Mouse (Mus musculus): Measurements from ENCODE around the gene BC034090. TPM values are rescaled to one million over a fixed set of nuclear protein-coding genes. Genes with fewer than 3 reads are reported as not detected.

BC034090 gene
- polyA plus RNA-seq, 1 experiment = 0.03 TPM

DNA sequence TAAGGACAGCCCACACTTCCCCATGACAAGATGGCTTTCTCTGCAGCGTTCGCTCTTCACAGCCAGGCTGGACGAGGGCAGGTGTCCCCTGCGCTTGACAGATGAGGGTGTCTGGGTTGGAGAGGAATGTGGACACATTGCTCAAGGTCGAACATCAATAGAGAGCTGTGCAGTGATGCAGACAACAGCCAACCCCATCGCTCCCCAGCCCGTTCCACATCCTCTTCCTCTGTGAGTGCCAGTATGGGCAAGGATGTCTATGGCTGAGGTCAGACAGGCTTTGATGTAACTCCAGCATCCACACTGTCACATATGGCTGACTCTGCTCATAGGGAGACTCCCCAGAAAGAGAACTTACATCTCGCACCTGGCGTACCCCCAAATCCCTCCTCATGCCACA is 10.9 kb downstream of the BC034090 start:
- TF ChIP-seq GATA1 (IDR thresholded peaks at IDR 0.05; ENCODE audit: low read length) = no peak

GRCm38 (mm10) chr1:155232786-155233185 is 11.5 kb downstream of the BC034090 start:
- no peak for TF ChIP-seq GATA1 (IDR thresholded peaks at IDR 0.05; ENCODE audit: low read length)

GRCm38 (mm10) chr1:155232385-155232784 is 11.9 kb downstream of the BC034090 start:
- TF ChIP-seq GATA1 (IDR thresholded peaks at IDR 0.05; ENCODE audit: low read length) = no peak

DNA sequence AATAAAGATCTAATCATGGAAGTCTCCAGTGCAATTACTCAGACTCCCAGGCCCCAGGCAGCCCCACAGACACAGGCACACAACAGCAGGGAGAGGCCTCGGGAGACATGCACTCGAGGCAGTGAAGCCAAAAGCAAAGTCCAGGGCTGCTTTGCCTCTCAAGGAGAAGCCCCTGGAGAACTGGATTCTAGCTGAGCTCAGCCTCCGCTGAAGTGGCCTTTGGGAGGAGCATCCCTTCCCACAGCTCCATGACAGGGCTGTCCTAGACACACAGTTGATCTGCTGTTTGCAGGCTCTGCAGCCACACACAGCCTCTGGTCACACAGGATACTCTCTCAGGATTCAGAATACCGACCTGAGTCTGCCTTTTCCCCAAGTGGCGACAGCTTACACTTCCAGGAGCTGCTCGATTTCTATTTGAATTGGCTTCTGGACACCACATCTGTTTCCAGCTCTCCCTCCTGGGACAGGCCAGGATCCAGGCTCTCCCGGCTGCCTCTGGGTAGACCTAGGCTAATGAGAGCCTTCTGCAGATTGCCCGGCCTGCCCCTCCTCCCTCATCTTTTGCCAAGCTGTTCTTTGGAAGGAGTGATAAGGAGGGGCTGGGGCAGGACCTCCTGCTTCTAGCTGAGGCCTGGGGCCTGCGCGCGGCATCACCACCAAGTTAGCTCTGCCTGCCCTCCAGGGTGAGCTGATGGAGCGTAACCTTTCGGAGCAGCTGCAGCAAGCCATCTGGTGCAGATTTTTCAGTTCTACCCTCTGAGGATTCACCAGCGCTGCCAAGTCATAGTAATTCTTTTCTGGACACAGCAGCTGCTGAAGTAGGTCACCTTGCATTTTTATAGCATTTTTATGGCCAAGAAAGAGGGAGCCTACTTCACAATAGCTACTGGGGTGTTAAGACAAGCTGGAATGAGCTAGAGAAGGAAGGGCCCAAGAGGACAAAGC is 14.5 kb downstream of the BC034090 start:
- no peak for TF ChIP-seq GATA1 (IDR thresholded peaks at IDR 0.05; ENCODE audit: low read length)

GRCm38 (mm10) chr1:155223849-155224554 is 20.2 kb downstream of the BC034090 start:
- no peak for TF ChIP-seq GATA1 (IDR thresholded peaks at IDR 0.05; ENCODE audit: low read length)

GRCm38 (mm10) chr1:155223036-155223435 is 21.2 kb downstream of the BC034090 start:
- TF ChIP-seq GATA1 (IDR thresholded peaks at IDR 0.05; ENCODE audit: low read length) = no peak

GRCm38 (mm10) chr1:155222101-155222669 is 22.1 kb downstream of the BC034090 start:
- no peak for TF ChIP-seq GATA1 (IDR thresholded peaks at IDR 0.05; ENCODE audit: low read length)

GRCm38 (mm10) chr1:155218924-155219323 is 25.3 kb downstream of the BC034090 start:
- no peak for TF ChIP-seq GATA1 (IDR thresholded peaks at IDR 0.05; ENCODE audit: low read length)

DNA sequence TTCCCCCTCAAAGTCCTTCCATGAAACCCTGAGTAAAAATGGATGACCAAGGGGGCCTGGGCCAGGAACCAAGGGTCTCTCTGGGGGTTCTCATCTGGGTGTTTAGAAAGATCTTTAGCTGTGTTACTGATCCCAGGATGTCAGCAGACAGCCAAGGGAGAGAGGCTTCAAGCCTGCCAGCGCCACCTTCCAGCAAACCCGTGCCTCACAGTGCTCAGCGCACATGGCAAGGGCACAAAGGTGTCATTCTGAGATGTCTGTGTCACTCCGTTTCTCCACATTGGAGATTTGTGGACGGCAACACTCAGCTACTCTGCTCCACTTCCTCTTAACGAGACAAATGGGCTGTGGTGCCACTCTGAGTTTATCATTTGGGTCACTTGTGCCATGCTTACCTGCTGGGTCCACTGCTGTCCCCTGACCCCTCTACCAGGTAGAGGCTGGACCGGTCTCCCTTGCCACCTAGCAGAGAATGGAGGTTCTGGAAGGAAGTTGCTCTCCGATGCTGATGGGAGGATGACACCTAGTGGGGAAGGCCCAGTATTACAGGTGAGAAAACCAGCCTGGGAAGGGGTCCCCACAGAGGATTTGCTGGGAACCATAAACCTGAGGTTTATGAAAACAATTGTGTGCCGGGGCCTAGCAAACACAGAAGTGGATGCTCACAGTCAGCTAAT is 26.2 kb downstream of the BC034090 start:
- TF ChIP-seq GATA1 (IDR thresholded peaks at IDR 0.05; ENCODE audit: low read length) = no peak

DNA sequence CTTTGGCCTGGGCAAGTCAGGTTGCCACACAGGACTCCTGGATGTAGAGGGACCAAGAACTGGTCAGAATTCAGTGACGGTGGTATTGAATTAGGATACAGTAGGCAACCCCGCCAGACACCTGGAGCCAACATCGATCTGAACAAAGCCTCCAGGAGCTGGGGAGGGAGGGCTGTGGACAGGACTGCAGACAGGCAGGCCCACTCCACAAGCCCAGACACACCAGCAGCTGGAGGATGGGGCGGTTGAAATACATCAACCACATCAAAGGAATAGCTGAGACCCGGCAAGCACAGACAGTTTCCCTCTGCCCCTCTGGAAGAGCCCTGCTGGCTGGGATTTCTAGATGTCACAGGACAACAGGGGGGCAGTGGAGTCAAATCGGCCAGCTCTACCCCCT is 27.4 kb downstream of the BC034090 start:
- TF ChIP-seq GATA1 (IDR thresholded peaks at IDR 0.05; ENCODE audit: low read length) = no peak

- no peak for TF ChIP-seq GATA1 (IDR thresholded peaks at IDR 0.05; ENCODE audit: low read length)
These were observed 27.9 kb downstream of the BC034090 start for GRCm38 (mm10) chr1:155216313-155216712.

DNA sequence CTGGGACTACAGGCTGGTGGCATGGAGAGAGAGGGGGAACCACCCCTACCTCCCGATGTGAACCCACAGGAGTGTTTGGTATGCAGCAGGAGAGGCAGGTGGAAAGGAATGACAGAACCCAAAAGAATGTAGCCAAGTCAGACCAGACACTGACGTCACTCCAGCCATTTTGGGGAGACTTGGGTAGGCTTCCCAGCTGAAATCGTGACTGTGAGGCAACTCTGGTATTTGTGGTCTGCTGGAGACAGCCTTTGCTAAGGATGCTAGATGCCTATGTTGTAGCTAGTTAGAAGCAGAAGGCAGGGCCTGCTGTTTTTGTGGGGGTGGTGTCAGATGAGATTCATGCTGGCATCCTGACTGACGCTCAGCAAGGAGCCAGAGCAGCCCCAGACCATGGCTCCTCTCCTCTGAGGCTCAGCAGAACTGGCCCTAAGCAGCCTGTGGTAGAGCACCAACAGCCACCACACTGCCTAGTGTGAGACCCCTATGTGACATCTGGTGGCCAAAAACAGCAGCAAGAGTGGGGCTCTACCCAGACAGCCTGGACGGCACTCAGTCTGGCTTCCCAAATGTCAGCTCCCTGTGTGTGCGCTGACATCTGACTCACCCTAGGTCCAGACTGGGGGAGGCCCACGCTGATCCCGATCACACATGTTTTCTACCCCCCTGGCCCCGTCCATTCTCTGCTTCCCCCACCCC is 29.0 kb downstream of the BC034090 start:
- TF ChIP-seq GATA1 (IDR thresholded peaks at IDR 0.05; ENCODE audit: low read length) = no peak

DNA sequence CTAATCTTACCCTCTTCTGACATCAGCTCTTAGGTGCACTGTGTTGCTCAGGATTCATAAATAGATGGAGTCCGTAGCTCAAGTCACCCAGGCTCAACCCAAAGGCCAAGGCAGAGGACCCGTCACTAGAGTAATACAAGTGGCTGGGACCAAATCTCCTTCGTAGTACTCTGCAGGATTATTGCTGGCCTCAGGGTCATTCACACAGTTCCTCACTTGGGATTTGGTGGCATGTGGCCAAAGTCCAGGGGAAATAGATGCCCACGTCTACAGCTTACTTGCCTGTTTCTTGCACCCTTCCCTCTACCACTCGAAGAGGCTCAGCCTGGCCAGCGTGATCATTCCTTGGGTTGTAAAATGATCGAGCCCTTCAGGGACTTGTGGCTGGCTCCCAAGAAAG is 30.3 kb downstream of the BC034090 start:
- TF ChIP-seq GATA1 (IDR thresholded peaks at IDR 0.05; ENCODE audit: low read length) = no peak

DNA sequence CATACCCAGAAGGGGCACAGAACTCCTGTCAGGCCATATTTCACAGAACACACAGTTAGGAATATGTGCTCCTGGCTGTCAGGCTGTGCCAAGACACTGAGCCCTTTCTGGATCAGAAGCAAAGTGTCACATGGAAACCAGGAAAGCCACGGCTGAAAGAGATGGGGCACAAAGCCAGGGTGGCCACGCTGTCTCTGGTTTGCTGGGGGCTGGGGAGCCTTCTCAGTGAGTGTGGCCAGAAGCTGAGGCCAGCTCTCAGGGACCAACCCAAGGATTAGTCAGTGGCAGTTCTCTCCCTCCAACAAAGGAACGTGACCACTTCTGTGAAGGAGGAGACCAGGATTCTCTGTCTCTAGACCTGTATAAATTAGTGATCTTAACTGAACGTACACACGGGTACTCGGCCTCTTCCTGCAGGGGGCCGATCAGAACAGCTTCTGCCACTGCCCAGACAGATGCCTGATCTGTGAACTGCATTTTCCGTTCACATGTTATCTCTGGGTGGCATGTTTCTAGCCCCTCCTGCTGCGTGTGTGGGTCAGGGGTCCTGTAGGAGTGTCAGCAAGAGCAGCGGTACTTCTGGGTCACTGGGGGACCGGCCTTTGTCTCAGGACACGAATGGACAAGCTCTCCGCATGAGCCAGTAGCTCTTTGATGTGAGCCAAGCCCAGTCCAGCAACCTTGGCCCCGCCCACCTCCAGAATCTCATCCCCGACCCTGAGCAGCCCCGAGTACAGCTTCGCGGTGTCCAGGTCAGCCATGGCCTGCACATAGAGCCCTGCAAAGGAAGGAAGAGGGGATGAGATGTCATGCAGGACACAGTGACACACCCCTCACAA is 31.1 kb downstream of the BC034090 start:
- TF ChIP-seq GATA1 (IDR thresholded peaks at IDR 0.05; ENCODE audit: low read length) = no peak
